Mouse (Mus musculus): ENCODE results near the gene Tnnt2. TPM values are rescaled to one million over a fixed set of nuclear protein-coding genes. Genes with fewer than 3 reads are reported as not detected.
A peak's percentile ranks its signal among the peaks of the same experiment; 100 is the strongest.

Tnnt2 gene
- polyA plus RNA-seq, 1 experiment from 2014 or later = 0.37 TPM

DNA sequence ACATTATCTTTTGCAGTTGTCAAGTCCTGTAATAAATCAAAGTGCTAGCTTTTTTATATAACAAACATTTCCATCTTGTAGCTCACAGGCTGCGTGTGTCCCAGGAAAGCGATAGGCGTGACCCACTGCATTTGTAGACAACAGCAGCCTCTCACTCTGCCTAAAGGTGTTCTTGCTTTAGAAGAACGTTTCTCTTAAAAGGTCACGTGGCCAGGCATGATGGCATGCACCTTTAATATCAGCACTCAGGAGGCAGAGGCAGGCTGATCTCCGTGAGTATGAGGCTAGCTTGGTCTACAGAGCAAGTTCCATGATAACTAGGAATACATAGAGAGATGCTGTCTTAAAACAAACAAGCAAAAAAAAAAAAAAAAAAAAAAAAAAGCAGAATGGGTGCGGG is 22.4 kb downstream of the Tnnt2 start:
- WGBS = 91% methylated on average over 7 of the region's 7 CpGs
- no peak overlapping the region for H3K4me2 ChIP-seq (ENCODE audit: low read length)
- H3K27me3 ChIP-seq (replicated peaks; ENCODE audit: control insufficient read depth, insufficient read depth, low read length) = no peaks in the 10 kb centered on the region
- H3K27ac ChIP-seq (ENCODE audit: low read depth, low read length) = no peak overlapping the region
- no peak overlapping the region for H3K9ac ChIP-seq (ENCODE audit: low read length)
- ATAC-seq (no peak), DNase-seq (ENCODE audit: low spot score) (no peak)
- no peaks in the 10 kb centered on the region for H3K9me3 ChIP-seq (replicated peaks; ENCODE audit: control insufficient read depth, low read length)
- H3K36me3 ChIP-seq (ENCODE audit: control insufficient read depth, insufficient read depth, low read length) = no peaks in the 10 kb centered on the region
- H3K4me1 ChIP-seq (ENCODE audit: control insufficient read depth, insufficient read depth, low read length) = no peaks in the 10 kb centered on the region
- H3K4me3 ChIP-seq (ENCODE audit: low read depth, low read length) = no peak overlapping the region

DNA sequence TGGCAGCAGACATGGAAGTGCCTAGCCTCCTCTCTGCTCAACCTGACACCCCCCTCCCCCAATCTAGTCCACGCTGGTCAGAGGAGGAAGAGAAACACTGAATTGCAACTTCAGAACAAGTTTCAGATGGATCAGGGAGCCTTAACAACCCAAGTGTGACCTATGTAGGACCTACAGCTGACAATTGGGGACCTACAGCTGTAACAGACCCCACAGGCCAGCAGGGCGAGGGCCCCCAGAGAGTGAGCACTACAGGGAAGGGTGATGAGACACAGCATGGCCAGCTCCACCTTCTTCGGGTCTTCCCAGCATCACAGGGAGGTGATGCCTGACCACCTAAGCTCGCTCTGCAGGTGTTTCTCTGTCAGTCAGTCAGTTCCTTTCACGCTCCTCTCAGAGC is 24.9 kb downstream of the Tnnt2 start:
- no peaks in the 10 kb centered on the region for H3K4me1 ChIP-seq (ENCODE audit: control insufficient read depth, insufficient read depth, low read length)
- no peak overlapping the region for H3K4me3 ChIP-seq (ENCODE audit: low read depth, low read length)
- no peak overlapping the region for H3K27ac ChIP-seq (ENCODE audit: low read depth, low read length)
- DNase-seq (ENCODE audit: low spot score) (no peak), ATAC-seq (no peak)
- no peaks in the 10 kb centered on the region for H3K27me3 ChIP-seq (replicated peaks; ENCODE audit: control insufficient read depth, insufficient read depth, low read length)
- H3K9ac ChIP-seq (ENCODE audit: low read length) = no peak overlapping the region
- H3K4me2 ChIP-seq (ENCODE audit: low read length) = no peak overlapping the region
- no peaks in the 10 kb centered on the region for H3K36me3 ChIP-seq (ENCODE audit: control insufficient read depth, insufficient read depth, low read length)
- WGBS = 69% methylated on average over 5 of the region's 5 CpGs
- H3K9me3 ChIP-seq (replicated peaks; ENCODE audit: control insufficient read depth, low read length) = no peaks in the 10 kb centered on the region

DNA sequence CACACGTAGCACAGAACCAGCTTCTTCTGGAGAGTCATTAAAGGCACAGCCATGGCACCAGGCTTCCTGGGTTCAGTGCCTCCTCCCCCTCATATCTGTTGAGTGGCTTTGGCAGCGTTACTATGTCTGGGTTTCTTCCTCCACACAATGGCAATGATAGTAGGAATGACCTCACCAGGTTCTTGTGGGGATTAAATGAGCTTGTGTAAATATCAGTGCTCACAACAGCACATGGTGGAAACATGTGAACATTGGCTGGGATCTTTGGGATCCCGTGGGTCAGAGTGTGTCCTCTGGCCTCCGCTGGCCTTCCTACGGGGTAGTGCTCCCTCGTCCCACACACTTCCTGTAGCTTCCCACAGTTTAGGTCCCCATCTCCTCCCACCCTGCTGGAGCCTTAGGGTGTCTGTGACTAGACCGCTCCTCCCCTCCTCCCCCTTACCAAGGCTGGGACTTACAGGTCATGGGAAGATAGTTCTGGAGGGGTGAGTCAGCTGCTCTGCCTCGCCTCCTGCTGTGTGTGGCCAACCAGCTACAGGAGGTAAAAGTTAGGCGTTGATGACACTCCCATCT is 25.9 kb downstream of the Tnnt2 start:
- Histone ChIP-seq H3K4me2 (ENCODE audit: low read length) (no peak overlapping the region), H3K27me3 (replicated peaks; ENCODE audit: control insufficient read depth, insufficient read depth, low read length) (no peaks in the 10 kb centered on the region), H3K4me1 (ENCODE audit: control insufficient read depth, insufficient read depth, low read length) (no peaks in the 10 kb centered on the region), H3K27ac (ENCODE audit: low read depth, low read length) (no peak overlapping the region), H3K36me3 (ENCODE audit: control insufficient read depth, insufficient read depth, low read length) (no peaks in the 10 kb centered on the region), H3K4me3 (ENCODE audit: low read depth, low read length) (no peak overlapping the region), H3K9me3 (replicated peaks; ENCODE audit: control insufficient read depth, low read length) (no peaks in the 10 kb centered on the region), H3K9ac (ENCODE audit: low read length) (no peak overlapping the region)
- 76% methylated on average over 9 of the region's 9 CpGs for WGBS
- ATAC-seq (no peak), DNase-seq (ENCODE audit: low spot score) (no peak)

DNA sequence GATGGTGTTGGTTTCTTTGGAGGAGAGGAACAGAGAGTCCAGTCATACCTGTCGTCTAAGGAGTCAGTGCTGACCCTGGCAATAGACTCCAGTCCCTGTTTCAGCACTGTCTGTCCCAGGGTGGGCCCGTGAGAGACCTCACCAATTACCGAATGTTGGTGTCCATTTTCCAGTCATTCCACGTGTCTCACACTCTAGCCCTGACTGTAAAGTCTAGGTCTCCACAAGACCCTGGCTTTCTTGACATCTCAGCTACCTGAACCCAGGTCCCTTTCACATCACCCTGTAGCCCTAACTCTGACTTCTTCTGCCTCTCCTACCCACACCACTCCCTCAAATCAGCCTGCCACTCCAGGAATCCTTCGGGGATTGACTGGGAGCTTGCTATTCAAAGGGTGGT is 26.4 kb downstream of the Tnnt2 start:
- Histone ChIP-seq H3K4me2 (ENCODE audit: low read length) (no peak overlapping the region), H3K4me1 (ENCODE audit: control insufficient read depth, insufficient read depth, low read length) (no peaks in the 10 kb centered on the region), H3K9ac (ENCODE audit: low read length) (no peak overlapping the region), H3K27me3 (replicated peaks; ENCODE audit: control insufficient read depth, insufficient read depth, low read length) (no peaks in the 10 kb centered on the region), H3K4me3 (ENCODE audit: low read depth, low read length) (no peak overlapping the region), H3K9me3 (replicated peaks; ENCODE audit: control insufficient read depth, low read length) (no peaks in the 10 kb centered on the region), H3K36me3 (ENCODE audit: control insufficient read depth, insufficient read depth, low read length) (no peaks in the 10 kb centered on the region), H3K27ac (ENCODE audit: low read depth, low read length) (no peak overlapping the region)
- 72% methylated on average over 5 of the region's 5 CpGs for WGBS
- ATAC-seq (no peak), DNase-seq (ENCODE audit: low spot score) (no peak)

DNA sequence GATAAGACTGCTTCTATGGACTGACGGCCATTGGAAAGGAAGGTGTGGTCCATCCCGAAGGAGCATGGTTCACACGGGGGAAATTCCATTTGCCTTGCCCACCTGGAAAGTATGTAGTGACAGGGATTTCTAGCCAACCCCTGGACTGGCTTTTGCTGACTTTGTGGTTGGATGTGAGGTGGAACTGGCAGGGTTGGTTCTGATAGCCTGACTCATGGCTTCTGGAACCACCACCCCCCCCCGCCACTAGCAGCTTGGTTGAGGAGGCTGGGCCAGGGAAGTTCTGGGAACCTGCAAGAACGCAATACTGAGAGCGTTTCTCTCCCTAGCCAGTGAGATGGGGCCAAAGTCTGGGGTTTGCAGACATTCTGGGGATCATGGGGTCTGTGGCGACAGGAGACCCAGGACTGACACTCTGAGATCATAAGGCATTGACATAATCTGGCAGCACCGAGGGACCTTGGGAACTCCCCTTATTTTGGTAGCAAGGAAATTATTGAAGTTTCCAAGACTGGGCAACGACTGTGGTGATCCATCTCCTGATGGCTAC is 27.7 kb downstream of the Tnnt2 start:
- Histone ChIP-seq H3K36me3 (ENCODE audit: control insufficient read depth, insufficient read depth, low read length) (no peaks in the 10 kb centered on the region), H3K4me2 (ENCODE audit: low read length) (no peak overlapping the region), H3K9ac (ENCODE audit: low read length) (no peak overlapping the region), H3K4me3 (ENCODE audit: low read depth, low read length) (no peak overlapping the region), H3K9me3 (replicated peaks; ENCODE audit: control insufficient read depth, low read length) (no peaks in the 10 kb centered on the region), H3K4me1 (ENCODE audit: control insufficient read depth, insufficient read depth, low read length) (no peaks in the 10 kb centered on the region), H3K27ac (ENCODE audit: low read depth, low read length) (no peak overlapping the region), H3K27me3 (replicated peaks; ENCODE audit: control insufficient read depth, insufficient read depth, low read length) (no peaks in the 10 kb centered on the region)
- WGBS = 89% methylated on average over 9 of the region's 9 CpGs
- DNase-seq (ENCODE audit: low spot score) (no peak), ATAC-seq (no peak)

DNA sequence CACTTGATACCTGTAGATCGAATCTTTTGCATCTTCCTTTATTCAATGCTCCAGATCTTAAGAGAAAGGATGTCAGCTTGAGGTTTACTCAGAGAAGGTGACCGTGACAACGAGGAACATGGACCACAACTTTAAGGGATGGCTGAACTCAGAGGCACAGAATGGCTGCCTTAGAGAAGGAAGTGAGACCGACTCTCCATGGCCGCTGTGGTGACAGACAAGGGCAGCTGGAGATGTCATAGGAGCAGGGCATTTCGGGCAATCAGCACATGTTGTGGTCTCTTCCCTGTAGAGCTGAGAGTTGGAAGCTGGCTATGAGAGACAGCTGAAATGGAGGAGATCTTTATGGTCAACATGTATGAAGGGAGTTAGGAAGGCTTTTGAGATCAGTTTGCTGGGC is 28.7 kb downstream of the Tnnt2 start:
- Histone ChIP-seq H3K9me3 (replicated peaks; ENCODE audit: control insufficient read depth, low read length) (no peaks in the 10 kb centered on the region), H3K4me1 (ENCODE audit: control insufficient read depth, insufficient read depth, low read length) (no peaks in the 10 kb centered on the region), H3K9ac (ENCODE audit: low read length) (no peak overlapping the region), H3K27me3 (replicated peaks; ENCODE audit: control insufficient read depth, insufficient read depth, low read length) (no peaks in the 10 kb centered on the region), H3K27ac (ENCODE audit: low read depth, low read length) (no peak overlapping the region), H3K36me3 (ENCODE audit: control insufficient read depth, insufficient read depth, low read length) (no peaks in the 10 kb centered on the region), H3K4me2 (ENCODE audit: low read length) (no peak overlapping the region), H3K4me3 (ENCODE audit: low read depth, low read length) (no peak overlapping the region)
- 89% methylated on average over 6 of the region's 6 CpGs for WGBS
- ATAC-seq (no peak), DNase-seq (ENCODE audit: low spot score) (no peak)

DNA sequence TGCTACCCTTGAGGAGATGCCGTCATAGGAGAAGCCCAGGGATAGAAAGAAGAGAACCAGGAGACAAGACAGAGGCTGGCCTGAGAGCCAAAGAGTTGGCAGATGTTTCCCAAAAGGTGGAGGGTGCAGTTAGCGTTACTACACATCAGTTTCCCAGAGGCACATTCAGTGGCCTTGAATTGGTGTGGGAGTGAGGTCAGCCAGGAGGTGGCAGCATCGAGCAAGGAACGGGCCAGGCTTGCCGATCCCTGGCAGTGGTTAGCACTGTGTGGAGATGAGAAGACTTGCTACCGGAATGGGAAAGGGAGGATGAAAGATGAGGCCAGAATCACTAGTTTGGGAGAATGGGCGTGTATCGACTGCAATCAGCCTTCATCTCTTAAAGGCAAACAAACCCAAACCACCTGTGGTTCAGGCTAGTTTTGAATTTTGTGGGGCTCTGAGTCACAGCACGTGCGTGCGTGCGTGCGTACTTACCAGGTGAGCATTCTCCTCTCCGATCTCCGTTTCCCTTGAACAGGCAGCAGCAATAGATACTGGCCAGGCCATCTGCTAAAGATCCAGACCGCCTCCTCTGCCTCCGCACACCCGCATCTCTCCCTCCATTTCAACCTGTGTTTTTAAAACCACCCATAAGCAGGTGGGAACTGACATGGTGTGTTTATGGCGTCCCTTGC is 29.5 kb downstream of the Tnnt2 start:
- DNase-seq (ENCODE audit: low spot score) = peak; percentile 84
- Histone ChIP-seq H3K36me3 (ENCODE audit: control insufficient read depth, insufficient read depth, low read length) (no peaks in the 10 kb centered on the region), H3K9me3 (replicated peaks; ENCODE audit: control insufficient read depth, low read length) (no peaks in the 10 kb centered on the region), H3K4me1 (ENCODE audit: control insufficient read depth, insufficient read depth, low read length) (no peaks in the 10 kb centered on the region), H3K4me3 (ENCODE audit: low read depth, low read length) (no peak overlapping the region), H3K9ac (ENCODE audit: low read length) (no peak overlapping the region), H3K4me2 (ENCODE audit: low read length) (no peak overlapping the region), H3K27me3 (replicated peaks; ENCODE audit: control insufficient read depth, insufficient read depth, low read length) (no peaks in the 10 kb centered on the region), H3K27ac (ENCODE audit: low read depth, low read length) (no peak overlapping the region)
- peak; percentile 87 for ATAC-seq
- WGBS = 52% methylated on average over 19 of the region's 19 CpGs

DNA sequence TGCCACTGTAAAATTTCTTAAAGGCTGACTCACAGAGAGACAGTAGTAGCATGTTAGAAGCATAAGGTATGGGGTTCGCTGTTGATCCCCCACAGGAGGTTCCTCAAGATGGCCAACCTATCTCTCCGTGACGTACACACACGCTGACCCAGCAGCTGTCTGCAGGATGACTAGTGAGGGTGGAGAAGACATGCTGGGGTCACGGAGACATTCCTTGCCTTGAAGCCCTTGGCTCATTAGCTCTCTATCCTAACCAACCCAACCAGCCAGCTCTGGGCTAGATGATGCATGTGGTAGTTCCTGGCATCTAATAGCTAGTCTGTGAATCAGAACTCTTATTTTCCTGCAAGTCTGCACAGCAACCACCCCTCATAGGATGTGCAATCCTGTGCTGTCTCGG is 32.4 kb downstream of the Tnnt2 start:
- 90% methylated on average over 6 of the region's 6 CpGs for WGBS
- Histone ChIP-seq H3K4me3 (ENCODE audit: low read depth, low read length) (no peak overlapping the region), H3K4me1 (ENCODE audit: control insufficient read depth, insufficient read depth, low read length) (no peaks in the 10 kb centered on the region), H3K4me2 (ENCODE audit: low read length) (no peak overlapping the region), H3K9ac (ENCODE audit: low read length) (no peak overlapping the region), H3K27ac (ENCODE audit: low read depth, low read length) (no peak overlapping the region), H3K36me3 (ENCODE audit: control insufficient read depth, insufficient read depth, low read length) (no peaks in the 10 kb centered on the region), H3K27me3 (replicated peaks; ENCODE audit: control insufficient read depth, insufficient read depth, low read length) (no peaks in the 10 kb centered on the region), H3K9me3 (replicated peaks; ENCODE audit: control insufficient read depth, low read length) (no peaks in the 10 kb centered on the region)
- ATAC-seq = no peak
- no peak for DNase-seq (ENCODE audit: low spot score)

DNA sequence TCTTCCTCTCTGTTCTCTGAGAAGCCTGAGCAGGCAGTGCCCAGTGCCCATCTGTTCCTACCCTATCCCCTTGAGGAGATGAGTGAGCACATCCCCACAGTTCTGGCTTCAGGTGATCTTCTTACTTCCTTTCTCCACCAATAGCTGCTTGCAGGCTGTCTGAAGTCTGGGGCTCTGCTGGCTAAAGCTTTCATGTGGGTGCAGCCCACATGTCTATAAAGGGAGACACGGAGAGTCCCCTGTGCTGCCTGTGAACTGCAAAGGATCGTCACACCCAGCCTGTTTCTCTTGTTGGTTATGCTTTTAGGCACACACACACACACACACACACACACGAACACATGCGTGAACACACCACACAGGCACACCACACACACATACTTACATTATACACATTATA is 36.8 kb downstream of the Tnnt2 start:
- H3K27ac ChIP-seq (ENCODE audit: low read depth, low read length) = no peak overlapping the region
- no peaks in the 10 kb centered on the region for H3K4me1 ChIP-seq (ENCODE audit: control insufficient read depth, insufficient read depth, low read length)
- ATAC-seq (no peak), DNase-seq (ENCODE audit: low spot score) (no peak)
- H3K36me3 ChIP-seq (ENCODE audit: control insufficient read depth, insufficient read depth, low read length) = no peaks in the 10 kb centered on the region
- H3K27me3 ChIP-seq (replicated peaks; ENCODE audit: control insufficient read depth, insufficient read depth, low read length) = no peaks in the 10 kb centered on the region
- no peaks in the 10 kb centered on the region for H3K9me3 ChIP-seq (replicated peaks; ENCODE audit: control insufficient read depth, low read length)
- H3K4me2 ChIP-seq (ENCODE audit: low read length) = no peak overlapping the region
- WGBS = 94% methylated on average over 4 of the region's 4 CpGs
- H3K4me3 ChIP-seq (ENCODE audit: low read depth, low read length) = no peak overlapping the region
- no peak overlapping the region for H3K9ac ChIP-seq (ENCODE audit: low read length)

Measured in forebrain, embryonic 14.5 days (tissue).